Comparison of ENCODE assay signal across 8 mouse cellular contexts in genomic region chr11:21569456-21570108, GRCm38 (mm10). TPM values are rescaled to one million over a fixed set of nuclear protein-coding genes. Genes with fewer than 3 reads are reported as not detected.
DNase-seq lines count a peak whose midpoint lies in the region; ATAC-seq and TF ChIP-seq lines count a peak whose summit lies in the region.

No protein-coding gene starts in this region.

- 46% methylated on average over 3 of the region's 3 CpGs for WGBS in embryonic facial prominence, embryonic 13.5 days
- WGBS in embryonic facial prominence, embryonic 10.5 days = 88% methylated on average over 3 of the region's 3 CpGs
- WGBS in midbrain, postnatal 0 days = 29% methylated on average over 3 of the region's 3 CpGs

- peaks cover 9% of the 10 kb centered on the region for H3K79me2 ChIP-seq in MEL (ENCODE audit: control insufficient read depth, insufficient read depth, low read length, poor library complexity)

- TF ChIP-seq CTCF in MEL (IDR thresholded peaks at IDR 0.05 in 2 of 3, conservative IDR thresholded peaks at IDR 0.05 in 1 of 3; ENCODE audit: control insufficient read depth in 1 of 3, insufficient read depth in 1 of 3, low read depth in 2 of 3, low read length in 3 of 3, poor library complexity in 1 of 3, severe bottlenecking in 1 of 3) = no peak
- TF ChIP-seq CTCF in midbrain, postnatal 0 days (IDR thresholded peaks at IDR 0.05) = no peak

- H3K4me1 ChIP-seq in embryonic facial prominence, embryonic 13.5 days = peaks cover 23% of the 10 kb centered on the region
- H3K4me1 ChIP-seq in embryonic facial prominence, embryonic 10.5 days = peaks cover 20% of the 10 kb centered on the region
- peaks cover 9 to 25% of the 10 kb centered on the region in 2 experiments for H3K4me1 ChIP-seq in MEL (ENCODE audit: control insufficient read depth in 1 of 2, insufficient read depth in 2 of 2, low read length in 2 of 2)
- H3K4me1 ChIP-seq in midbrain, postnatal 0 days (ENCODE audit: insufficient read depth, low read length) = peaks cover 8% of the 10 kb centered on the region

- no peaks in the 10 kb centered on the region for H3K27me3 ChIP-seq in embryonic facial prominence, embryonic 13.5 days
- H3K27me3 ChIP-seq in embryonic facial prominence, embryonic 10.5 days (replicated peaks; ENCODE audit: low read depth, poor library complexity, severe bottlenecking) = no peaks in the 10 kb centered on the region
- H3K27me3 ChIP-seq in MEL (ENCODE audit: control insufficient read depth in 1 of 2, insufficient read depth in 2 of 2, low read length in 2 of 2) = no peaks in the 10 kb centered on the region
- H3K27me3 ChIP-seq in midbrain, postnatal 0 days (ENCODE audit: insufficient read depth, low read length) = no peaks in the 10 kb centered on the region

- no peak for ATAC-seq in embryonic facial prominence, embryonic 13.5 days (ENCODE audit: insufficient number of reproducible peaks, insufficient read depth, low FRiP score, low TSS enrichment, low read depth)
- peak; percentile 13 to 16; a peak in 2 of 4 replicates for ATAC-seq in hematopoietic stem cell, adult 5-6 weeks (replicated peaks in 1 of 2; ENCODE audit: insufficient read depth in 1 of 2, low FRiP score in 2 of 2, low TSS enrichment in 1 of 2, low read depth in 1 of 2, poor library complexity in 2 of 2, severe bottlenecking in 2 of 2)
- no peak for ATAC-seq in midbrain, postnatal 0 days (ENCODE audit: low FRiP score)
- no peak for ATAC-seq in monocyte, adult 5-6 weeks (replicated peaks; ENCODE audit: insufficient number of reproducible peaks, low FRiP score, low TSS enrichment, poor library complexity, severe bottlenecking)

- peak in 1 of 2 experiments; percentile 53; a peak in 3 of 4 replicates for TF ChIP-seq EP300 in MEL (IDR thresholded peaks at IDR 0.05; ENCODE audit: low read depth in 1 of 2, low read length in 2 of 2)

- no peak for TF ChIP-seq RAD21 in MEL (IDR thresholded peaks at IDR 0.05; ENCODE audit: low read depth, low read length)

- DNase-seq in embryonic facial prominence, embryonic 10.5 days (ENCODE audit: low spot score) = no peak
- DNase-seq in MEL (ENCODE audit: low read depth, low spot score) = peak; percentile 90
- DNase-seq in cerebellum, postnatal 36 days = peak; percentile 32 to 60
- peak; percentile 30 to 31 for DNase-seq in layer of hippocampus, postnatal 10 days (ENCODE audit: low spot score in 2 of 2)
- DNase-seq in midbrain, postnatal 0 days (ENCODE audit: low spot score) = peak; percentile 66

- H3K9me3 ChIP-seq in embryonic facial prominence, embryonic 13.5 days = no peaks in the 10 kb centered on the region
- H3K9me3 ChIP-seq in embryonic facial prominence, embryonic 10.5 days = no peaks in the 10 kb centered on the region
- no peaks in the 10 kb centered on the region for H3K9me3 ChIP-seq in MEL (replicated peaks; ENCODE audit: insufficient read depth, low read length)
- H3K9me3 ChIP-seq in midbrain, postnatal 0 days (ENCODE audit: low read length) = no peaks in the 10 kb centered on the region

- TF ChIP-seq POLR2A in MEL (IDR thresholded peaks at IDR 0.05; ENCODE audit: control insufficient read depth in 1 of 2, insufficient read depth in 1 of 2, low read depth in 1 of 2, low read length in 2 of 2, poor library complexity in 1 of 2) = no peak

- H3K4me2 ChIP-seq in embryonic facial prominence, embryonic 13.5 days = peak overlapping the region; percentile 77
- peak overlapping the region; percentile 57 for H3K4me2 ChIP-seq in midbrain, postnatal 0 days (ENCODE audit: low read depth, low read length, poor library complexity, severe bottlenecking)

- H3K36me3 ChIP-seq in embryonic facial prominence, embryonic 13.5 days = peaks cover 19% of the 10 kb centered on the region
- H3K36me3 ChIP-seq in embryonic facial prominence, embryonic 10.5 days (replicated peaks) = peaks cover 28% of the 10 kb centered on the region
- H3K36me3 ChIP-seq in MEL (ENCODE audit: control insufficient read depth in 1 of 2, insufficient read depth in 2 of 2, low read length in 2 of 2) = peaks cover 0 to 38% of the 10 kb centered on the region in 2 experiments; a peak in 2 of 4 replicates
- H3K36me3 ChIP-seq in midbrain, postnatal 0 days (ENCODE audit: insufficient read depth, low read length) = peaks cover 9% of the 10 kb centered on the region

- H3K4me3 ChIP-seq in embryonic facial prominence, embryonic 13.5 days = no peak overlapping the region
- no peak overlapping the region for H3K4me3 ChIP-seq in embryonic facial prominence, embryonic 10.5 days
- peak overlapping the region; percentile 19 to 44 for H3K4me3 ChIP-seq in MEL (ENCODE audit: control insufficient read depth in 1 of 2, insufficient read depth in 1 of 2, low read depth in 2 of 2, low read length in 2 of 2)
- peak overlapping the region; percentile 81; the same call in 1 of the 2 replicates for H3K4me3 ChIP-seq in midbrain, postnatal 0 days (ENCODE audit: low read depth, low read length)

- H3K9ac ChIP-seq in embryonic facial prominence, embryonic 13.5 days = no peak overlapping the region
- H3K9ac ChIP-seq in MEL (ENCODE audit: control insufficient read depth, low read depth, low read length, poor library complexity, severe bottlenecking) = peak overlapping the region; percentile 43
- H3K9ac ChIP-seq in midbrain, postnatal 0 days (replicated peaks; ENCODE audit: low read length, poor library complexity, severe bottlenecking) = no peak overlapping the region

- H3K27ac ChIP-seq in embryonic facial prominence, embryonic 13.5 days = no peak overlapping the region
- no peak overlapping the region for H3K27ac ChIP-seq in embryonic facial prominence, embryonic 10.5 days (replicated peaks)
- peak overlapping the region; percentile 62 for H3K27ac ChIP-seq in MEL (ENCODE audit: control insufficient read depth, low read depth, low read length)
- no peak overlapping the region for H3K27ac ChIP-seq in midbrain, postnatal 0 days (ENCODE audit: low read depth, low read length)

TF ChIP-seq in MEL, 35 proteins besides CTCF, POLR2A, EP300 and RAD21 (continues in another document):
- TF ChIP-seq TAL1 (IDR thresholded peaks at IDR 0.05; ENCODE audit: low read length) (peak; percentile 30; the same call in 1 of the 2 replicates), ZNF384 (IDR thresholded peaks at IDR 0.05; ENCODE audit: low read depth, low read length) (peak; percentile 70), RCOR1 (IDR thresholded peaks at IDR 0.05; ENCODE audit: low read depth, low read length) (peak; percentile 76), MAZ (IDR thresholded peaks at IDR 0.05; ENCODE audit: low read depth, low read length) (no peak), CHD1 (IDR thresholded peaks at IDR 0.05; ENCODE audit: low read depth, low read length) (no peak), MAX (IDR thresholded peaks at IDR 0.05; ENCODE audit: low read length) (no peak), BHLHE40 (IDR thresholded peaks at IDR 0.05; ENCODE audit: borderline replicate concordance, low read depth, low read length) (no peak), POLR2AphosphoS2 (IDR thresholded peaks at IDR 0.05; ENCODE audit: low read length) (no peak), NELFE (IDR thresholded peaks at IDR 0.05; ENCODE audit: low read depth, low read length) (no peak), SMC3 (IDR thresholded peaks at IDR 0.05; ENCODE audit: low read depth, low read length) (no peak), ZC3H11A (IDR thresholded peaks at IDR 0.05; ENCODE audit: low read depth, low read length) (no peak), ZKSCAN1 (IDR thresholded peaks at IDR 0.05; ENCODE audit: low read depth, low read length) (no peak), USF2 (IDR thresholded peaks at IDR 0.05; ENCODE audit: borderline replicate concordance in 1 of 2, insufficient read depth in 1 of 2, low read depth in 1 of 2, low read length in 2 of 2) (no peak), MYC (IDR thresholded peaks at IDR 0.05; ENCODE audit: low read depth, low read length) (no peak), JUND (IDR thresholded peaks at IDR 0.05; ENCODE audit: low read depth, low read length) (no peak), SIN3A (IDR thresholded peaks at IDR 0.05; ENCODE audit: low read length) (no peak), MAFK (IDR thresholded peaks at IDR 0.05; ENCODE audit: borderline replicate concordance, low read depth, low read length) (no peak), UBTF (IDR thresholded peaks at IDR 0.05; ENCODE audit: borderline replicate concordance, insufficient read depth, low read depth, low read length) (no peak), ELF1 (IDR thresholded peaks at IDR 0.05; ENCODE audit: low read depth, low read length) (no peak; the same call in 1 of the 2 replicates), E2F4 (IDR thresholded peaks at IDR 0.05; ENCODE audit: borderline replicate concordance, low read depth, low read length) (no peak), POLR2AphosphoS5 (IDR thresholded peaks at IDR 0.05; ENCODE audit: borderline replicate concordance, low read depth, low read length) (no peak), GATA1 (IDR thresholded peaks at IDR 0.05; ENCODE audit: low read depth, low read length) (peak; percentile 57)

RNA-seq across cellular contexts. Expression of gene Wdpcp, which starts 2.5 kb away (rescaled TPM):
- 12.1 TPM in 2 replicates for polyA plus RNA-seq in embryonic facial prominence, embryonic 13.5 days (2015; fragmentation: Nextera tagmentation; extraction: Ambion mirVana)
- polyA plus RNA-seq in embryonic facial prominence, embryonic 10.5 days (2016; fragmentation: Nextera tagmentation; extraction: Ambion mirVana) = 9.5 and 10.7 TPM in 2 replicates
- 0.81 and 1.3 TPM in 2 replicates for total RNA-seq in MEL (2012; rRNA removed)
- polyA plus RNA-seq in MEL (2012; ENCODE audit: insufficient read depth in 1 of 2, insufficient read length in 2 of 2, low read depth in 1 of 2, low replicate concordance in 2 of 2, missing spikeins in 1 of 2) = 1 to 10 TPM in 1 of 2 experiments, not detected in 1; 1.3 TPM
- total RNA-seq in hematopoietic stem cell, adult 5-6 weeks (2017) = 12.5 TPM in 2 replicates
- 10 to 100 TPM; 10.5 to 11.5 TPM for total RNA-seq in layer of hippocampus, postnatal 10 days (2021)
- 12.9 and 15.7 TPM in 2 replicates for total RNA-seq in midbrain, postnatal 0 days (2014; rRNA removed)
- 7.6 and 8.6 TPM in 2 replicates for polyA plus RNA-seq in midbrain, postnatal 0 days (2015; fragmentation: Nextera tagmentation; extraction: Ambion mirVana)
- total RNA-seq in monocyte, adult 5-6 weeks (2017) = 0.43 to 5.7 TPM (median 3.8 TPM) in 3 replicates

RNA-seq across cellular contexts. Expression of gene Mdh1, which starts 2.6 kb away (rescaled TPM):
- polyA plus RNA-seq in embryonic facial prominence, embryonic 13.5 days (2015; fragmentation: Nextera tagmentation; extraction: Ambion mirVana) = 397 and 401 TPM in 2 replicates
- polyA plus RNA-seq in embryonic facial prominence, embryonic 10.5 days (2016; fragmentation: Nextera tagmentation; extraction: Ambion mirVana) = 405 and 408 TPM in 2 replicates
- 175 and 208 TPM in 2 replicates for total RNA-seq in MEL (2012; rRNA removed)
- polyA plus RNA-seq in MEL (2012; ENCODE audit: insufficient read depth in 1 of 2, insufficient read length in 2 of 2, low read depth in 1 of 2, low replicate concordance in 2 of 2, missing spikeins in 1 of 2) = 100 to 1,000 TPM; 174 to 329 TPM
- 99.2 and 183 TPM in 2 replicates for total RNA-seq in hematopoietic stem cell, adult 5-6 weeks (2017)
- total RNA-seq in layer of hippocampus, postnatal 10 days (2021) = 100 to 1,000 TPM; 524 to 552 TPM
- total RNA-seq in midbrain, postnatal 0 days (2014; rRNA removed) = 281 and 307 TPM in 2 replicates
- polyA plus RNA-seq in midbrain, postnatal 0 days (2015; fragmentation: Nextera tagmentation; extraction: Ambion mirVana) = 658 and 719 TPM in 2 replicates
- total RNA-seq in monocyte, adult 5-6 weeks (2017) = 119 to 174 TPM (median 121 TPM) in 3 replicates

Comparison
In these comparisons a context has a peak if more than half of its experiments do, and no peak if none do; other contexts are left out.
1. ATAC-seq: peak in hematopoietic stem cell, adult 5-6 weeks (2 of 2); none in embryonic facial prominence, embryonic 13.5 days (single experiment), midbrain, postnatal 0 days (single experiment) and monocyte, adult 5-6 weeks (single experiment).
2. H3K4me3 ChIP-seq: peak in MEL (2 of 2) and midbrain, postnatal 0 days (single experiment); none in embryonic facial prominence, embryonic 13.5 days (single experiment) and embryonic facial prominence, embryonic 10.5 days (single experiment).